8 mouse cellular contexts compared by ENCODE assay signal in genomic region chr16:30405925-30406670, GRCm38 (mm10). TPM values are rescaled to one million over a fixed set of nuclear protein-coding genes. Genes with fewer than 3 reads are reported as not detected.
DNase-seq lines count a peak whose midpoint lies in the region.

Gene Atp13a3 (minus strand): TSS chr16:30405975.

- DNase-seq in left cerebral cortex, adult 18-20 months (ENCODE audit: low spot score in 2 of 2): no peak
- no peak for DNase-seq in left cerebral cortex, adult 11 months (ENCODE audit: low spot score)
- no peak for DNase-seq in adrenal gland, postnatal 14 days
- DNase-seq in gastrocnemius, postnatal 10 days: no peak
- DNase-seq in left cerebral cortex, postnatal 10 days (ENCODE audit: extremely low spot score in 1 of 2, low spot score in 2 of 2): no peak
- DNase-seq in embryo, embryonic 10 days (ENCODE audit: low spot score): no peak
- DNase-seq in urinary bladder, postnatal 25 days (ENCODE audit: low spot score): no peak
- DNase-seq in yolk sac, embryonic 10.5 days (ENCODE audit: low spot score): no peak

- intact Hi-C loops in left cerebral cortex, postnatal 10 days (cut with DNase I): no loop called here

RNA-seq across cellular contexts. Expression of gene Atp13a3, which starts in this region (rescaled TPM):
- total RNA-seq in left cerebral cortex, adult 18-20 months (2021): 10 to 100 TPM; 71.3 to 76.2 TPM
- 87.9 and 91.7 TPM in 2 replicates for total RNA-seq in adrenal gland, postnatal 14 days (2021)
- 100 to 1,000 TPM; 109 to 112 TPM for total RNA-seq in gastrocnemius, postnatal 10 days (2021)
- total RNA-seq in left cerebral cortex, postnatal 10 days (2021): 10 to 100 TPM; 62.6 to 77.3 TPM
